Mouse (Mus musculus) layer of hippocampus, postnatal 10 days (tissue): Measurements from ENCODE around the gene Zbtb18. TPM values are rescaled to one million over a fixed set of nuclear protein-coding genes. Genes with fewer than 3 reads are reported as not detected.

Experiments used
- DNase-seq, 2 experiments: peaks; one replicate each; pipeline ENCODE4 v3.0.0; 2021; ENCODE audit warnings: low spot score in 2 of 2
- total RNA-seq, 2 experiments: library from RNA; stranded (reverse); gene quantifications; 2 replicates each; pipeline ENCODE4 v1.2.3; 2021

The Zbtb18 gene
- total RNA-seq, 2 experiments from 2014 or later, result 639 to 677 TPM

DNA sequence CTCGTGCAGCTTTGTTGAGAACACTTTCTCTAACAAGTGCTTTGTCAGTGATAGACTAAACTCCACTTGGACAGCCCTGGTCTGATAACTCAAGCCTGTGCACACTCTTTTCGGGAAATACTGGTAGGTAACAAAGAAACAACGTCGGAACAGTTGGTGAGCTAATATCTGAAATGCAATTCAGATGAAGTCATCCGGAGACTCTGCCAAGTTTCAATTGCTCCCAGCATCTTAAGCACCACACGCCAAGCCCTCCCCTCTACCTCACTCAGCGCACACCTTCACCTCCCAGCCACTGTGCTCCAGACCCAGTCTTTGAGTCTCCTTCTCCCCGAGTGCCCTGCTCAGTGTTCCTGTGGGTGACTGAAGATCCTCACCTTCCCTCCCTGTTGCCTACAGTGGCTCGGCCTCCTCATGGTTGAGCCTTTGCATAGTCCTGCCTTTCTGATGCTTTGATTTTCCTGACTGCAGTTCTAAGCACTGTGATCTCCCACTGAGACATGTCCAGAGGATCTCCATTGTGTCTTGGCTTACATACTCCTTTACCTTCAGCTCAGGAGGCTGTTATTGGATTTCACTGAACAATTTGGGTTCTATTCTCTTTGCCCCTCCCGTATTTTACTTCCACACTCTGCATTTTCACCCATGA lies 37.3 kb downstream of the Zbtb18 start:
- DNase-seq, result no peak

DNA sequence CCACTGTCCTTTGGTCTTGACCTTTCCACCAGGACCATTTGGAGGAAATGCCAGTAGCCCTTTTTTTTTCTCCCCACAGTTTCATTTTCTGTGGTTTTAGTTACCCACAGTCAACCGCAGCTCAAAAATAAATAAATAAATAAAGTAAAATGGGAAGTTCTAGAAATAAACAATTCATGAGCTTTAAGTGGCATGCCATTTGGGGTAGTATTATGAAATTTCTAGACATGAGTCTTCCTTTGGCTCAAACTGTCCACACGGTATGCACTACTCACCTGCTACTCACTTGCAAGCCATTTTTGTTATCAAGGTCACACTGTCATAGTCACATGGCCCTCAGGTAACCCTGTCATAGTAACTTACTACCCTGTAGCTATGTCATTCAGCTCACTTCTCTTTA lies 41.5 kb downstream of the Zbtb18 start:
- no peak for DNase-seq

DNA sequence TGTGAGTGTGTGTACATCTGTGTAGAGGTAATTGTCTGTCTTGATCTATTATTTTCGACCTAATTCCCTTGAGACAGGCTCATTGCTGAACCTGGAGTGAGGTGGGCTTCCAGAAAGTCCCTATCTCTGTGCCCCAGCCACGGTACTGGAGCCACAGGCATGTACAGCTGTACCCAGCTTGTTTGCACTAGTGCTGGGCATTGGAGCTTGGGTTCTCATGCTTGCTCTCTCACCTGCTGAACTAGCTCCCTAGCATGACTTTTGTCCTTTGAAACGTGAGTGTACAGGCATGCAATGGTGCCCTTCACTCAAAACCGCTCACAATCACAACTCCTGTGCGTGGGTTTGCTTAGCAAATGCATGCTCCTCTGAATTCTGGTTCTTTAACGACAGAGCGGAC lies 42.1 kb downstream of the Zbtb18 start:
- DNase-seq, result no peak

DNA sequence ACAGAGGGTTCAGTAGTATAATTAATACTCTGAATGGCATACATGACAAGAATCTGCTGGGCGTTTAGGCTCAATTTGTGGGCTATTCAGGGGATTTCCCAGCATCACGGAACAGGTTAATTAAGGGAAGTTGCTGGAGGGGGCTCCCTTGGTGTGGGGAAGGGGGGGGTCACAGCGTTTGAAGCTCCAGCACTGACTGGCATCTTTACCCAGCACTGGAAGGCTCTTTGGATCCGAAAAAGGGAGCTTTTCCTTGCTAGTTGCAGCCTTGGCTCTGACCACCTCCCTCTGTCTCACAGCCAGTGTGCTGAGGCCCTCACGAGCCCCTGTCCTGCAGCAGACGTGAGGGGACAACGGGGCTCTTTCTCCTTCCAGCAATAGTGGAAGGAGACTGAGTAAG lies 42.5 kb downstream of the Zbtb18 start:
- no peak for DNase-seq

DNA sequence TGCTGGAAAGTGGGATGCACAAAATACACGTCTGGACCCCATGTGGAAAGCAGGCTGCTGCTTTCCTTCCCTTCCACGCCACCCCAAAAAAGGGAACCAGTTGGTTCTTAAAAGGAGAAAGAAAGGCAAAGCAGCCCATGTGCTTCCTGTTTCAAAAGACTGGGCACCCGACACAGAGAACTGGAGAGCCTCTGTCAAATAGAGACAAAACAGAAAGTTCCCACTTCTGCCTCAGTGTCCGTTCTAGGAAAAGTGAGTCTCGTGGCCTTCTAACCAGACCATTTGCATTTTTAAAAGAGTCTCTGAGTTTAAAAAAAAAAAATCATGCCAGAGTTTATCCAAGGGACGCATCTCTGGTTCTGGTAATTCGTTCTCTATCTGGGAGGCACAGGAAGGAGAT lies 47.7 kb downstream of the Zbtb18 start:
- no peak for DNase-seq

DNA sequence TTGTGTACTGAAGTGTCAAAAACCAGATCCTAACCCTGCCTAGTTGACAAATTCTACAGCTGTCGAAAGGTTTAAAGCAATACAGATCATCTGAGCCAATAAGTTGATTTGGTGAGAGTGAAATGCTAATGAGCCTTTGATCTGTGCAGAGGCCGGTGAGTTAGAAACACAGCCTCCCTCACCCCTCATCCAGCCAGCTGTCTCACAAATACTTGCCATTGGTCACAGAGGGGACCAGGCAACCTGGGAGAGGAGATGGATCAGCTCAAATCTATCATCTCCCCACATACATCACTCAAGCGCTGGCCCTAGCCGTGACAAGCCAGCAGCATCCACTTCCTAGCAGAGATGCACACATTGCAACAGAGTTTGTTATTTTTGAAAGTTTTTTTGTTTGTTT lies 48.7 kb downstream of the Zbtb18 start:
- no peak for DNase-seq

DNA sequence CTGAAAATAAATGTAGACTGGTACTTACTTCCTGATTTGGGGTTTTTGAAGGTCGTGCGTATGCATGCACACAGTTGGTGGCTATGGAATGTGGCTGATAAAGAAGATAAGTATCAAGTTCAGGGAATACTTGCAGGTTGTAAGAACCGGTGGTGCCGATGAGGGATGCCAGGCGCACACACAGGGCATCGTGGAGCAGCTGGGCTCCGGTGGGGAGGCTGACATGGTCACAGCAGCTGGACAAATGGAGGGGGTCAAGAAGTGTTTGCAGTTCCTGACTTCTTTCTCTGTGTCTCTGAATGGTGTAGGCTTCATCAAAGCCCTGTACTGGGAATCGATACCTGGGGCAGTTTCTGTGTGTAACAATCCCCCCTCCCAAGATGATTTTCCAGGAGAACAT lies 49.1 kb downstream of the Zbtb18 start:
- DNase-seq, result no peak

DNA sequence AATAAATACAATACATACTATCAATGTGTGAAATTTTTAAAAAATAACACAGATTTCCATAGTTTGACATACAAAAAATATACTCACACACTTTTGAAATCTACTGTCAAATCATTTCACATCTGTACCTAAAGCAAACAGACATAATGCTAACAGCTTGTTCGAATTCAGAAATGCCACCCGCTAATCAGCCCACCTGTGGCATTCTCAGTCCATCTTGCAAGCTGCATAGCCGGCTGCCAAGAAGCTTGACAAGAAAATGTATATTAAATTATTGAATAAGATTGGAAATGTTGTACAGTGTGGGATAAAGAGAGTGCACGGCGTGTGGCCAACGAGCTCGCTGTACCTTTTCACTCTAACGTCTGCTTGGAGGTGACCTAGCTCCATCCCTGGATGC lies 52.2 kb downstream of the Zbtb18 start:
- no peak for DNase-seq

DNA sequence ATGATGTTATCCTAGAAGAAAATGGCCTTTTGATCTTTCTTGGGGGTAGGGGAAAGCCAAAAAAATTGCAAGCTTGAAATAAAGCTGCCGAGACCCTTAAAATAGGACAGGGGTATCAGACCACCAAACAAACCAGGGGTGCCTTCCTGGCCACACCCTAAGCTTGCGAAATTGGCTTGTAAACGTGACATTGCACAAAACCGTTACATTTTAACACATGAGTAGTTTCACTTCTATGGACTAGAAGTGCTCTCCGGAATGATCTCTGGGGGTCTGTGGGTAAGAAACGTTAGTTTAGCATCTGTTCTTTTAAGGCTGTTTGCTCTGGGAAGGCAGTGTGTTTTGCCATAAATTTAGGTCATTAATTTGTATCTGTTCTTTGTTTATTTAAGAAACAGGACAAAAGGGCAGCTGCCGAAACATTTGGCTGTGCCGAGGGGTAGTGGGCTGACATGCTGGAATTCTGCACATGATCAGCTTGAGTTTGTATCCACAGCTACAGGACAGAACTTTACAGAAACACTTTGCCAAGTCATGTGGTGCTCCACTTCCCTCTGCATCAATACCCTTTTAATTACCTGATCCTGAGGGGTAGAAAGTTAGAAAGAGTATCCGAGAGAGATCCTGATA lies 52.9 kb downstream of the Zbtb18 start:
- DNase-seq, result no peak

Other genes starting within 250 kb of the Zbtb18 start
- 100 to 1,000 TPM; 326 to 338 TPM for gene Akt3, start 184.1 kb upstream of the Zbtb18 start, total RNA-seq